22 mouse cellular contexts compared by ENCODE assay signal in the genomic region with DNA sequence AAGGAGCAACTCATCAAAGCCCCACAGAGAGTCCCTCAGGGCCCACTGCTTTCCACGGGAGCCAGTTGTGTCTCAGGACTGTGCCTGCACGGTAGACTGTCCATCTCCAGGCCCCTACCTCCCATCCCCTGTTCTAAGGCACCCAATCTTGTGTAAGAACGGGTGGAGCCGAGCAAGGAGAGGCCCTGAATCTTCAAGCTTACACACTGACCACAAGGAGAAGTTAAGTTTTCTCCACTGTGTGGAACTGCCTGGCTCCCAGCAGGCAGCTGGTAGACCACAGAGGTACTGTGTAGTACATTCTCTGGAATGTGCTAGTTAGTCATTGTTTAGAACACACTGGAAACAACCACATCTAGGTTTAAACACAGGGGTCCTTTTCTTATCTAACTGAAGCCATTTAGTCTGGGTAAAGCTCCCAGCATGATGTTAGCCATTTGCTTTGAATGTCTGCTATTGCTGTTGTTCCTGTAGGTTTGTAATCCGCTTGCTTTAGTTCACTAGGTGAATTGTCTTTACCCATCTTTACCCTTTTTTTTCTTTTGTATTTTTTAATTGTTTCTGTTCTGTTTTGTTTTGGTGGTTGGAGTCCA. TPM values are rescaled to one million over a fixed set of nuclear protein-coding genes. Genes with fewer than 3 reads are reported as not detected.
DNase-seq lines count a peak whose midpoint lies in the region; ATAC-seq lines count a peak whose summit lies in the region.
"Had no signal": no experiment of that assay in that cellular context is flagged by ENCODE, and none has a peak within 500 bp of the region (broad histone marks: within the 10 kb centered on the region; RNA-seq: fewer than 3 reads in every experiment).

No protein-coding gene starts in this region.

- no peak for DNase-seq in liver
- DNase-seq in Muller cell, postnatal 12 days (ENCODE audit: inconsistent ontology term) = peak; percentile 14
- DNase-seq in natural killer cell, adult 2 months (ENCODE audit: low spot score in 2 of 2) = no peak
- DNase-seq: adrenal gland, adult 8-10 months; cerebellum, adult 11-12 months; cerebellum, postnatal 10 days; gastrocnemius, postnatal 25 days; heart, postnatal 36 days; kidney, adult 18-20 months; left cerebral cortex, postnatal 4 days; right cerebral cortex, postnatal 4 days had no signal

- H3K4me3 ChIP-seq in liver, embryonic 15.5 days (replicated peaks) = no peak overlapping the region
- H3K4me3 ChIP-seq: embryonic facial prominence, embryonic 12.5 days; hindbrain, embryonic 13.5 days; limb, embryonic 15.5 days; lung, embryonic 15.5 days; midbrain, embryonic 12.5 days had no signal

- 0 out of 2 replicates have a peak, but pooled peaks cover 8% of the 10 kb centered on the region for H3K36me3 ChIP-seq in liver, embryonic 15.5 days (replicated peaks)
- H3K36me3 ChIP-seq: embryonic facial prominence, embryonic 12.5 days; hindbrain, embryonic 13.5 days; limb, embryonic 15.5 days; midbrain, embryonic 12.5 days had no signal

- no peaks in the 10 kb centered on the region for H3K4me1 ChIP-seq in liver, embryonic 15.5 days (replicated peaks)

- no peak overlapping the region for H3K4me2 ChIP-seq in liver, embryonic 15.5 days
- H3K4me2 ChIP-seq: embryonic facial prominence, embryonic 12.5 days; hindbrain, embryonic 13.5 days; limb, embryonic 15.5 days; lung, embryonic 15.5 days; midbrain, embryonic 12.5 days had no signal

- 58% methylated on average over 5 of the region's 5 CpGs for WGBS in liver, embryonic 15.5 days (ENCODE audit: insufficient replicate concordance)

- 0 out of 2 replicates have a peak overlapping the region, but pooled peaks have one; percentile 29 for H3K27ac ChIP-seq in liver, embryonic 15.5 days (replicated peaks)
- H3K27ac ChIP-seq: embryonic facial prominence, embryonic 12.5 days; hindbrain, embryonic 13.5 days; kidney, postnatal 0 days; limb, embryonic 15.5 days; lung, embryonic 15.5 days; macrophage; midbrain, embryonic 12.5 days had no signal

- ATAC-seq in liver, embryonic 15.5 days (ENCODE audit: insufficient read depth) = 0 out of 2 replicates have a peak, but pooled peaks have one; percentile 34
- peak; percentile 92 for ATAC-seq in granulocyte monocyte progenitor cell, adult 5-6 weeks (replicated peaks; ENCODE audit: poor library complexity, severe bottlenecking)
- 0 out of 2 replicates have a peak, but pooled peaks have one; percentile 16 for ATAC-seq in neutrophil, adult 5-6 weeks (ENCODE audit: extremely low read depth, insufficient number of reproducible peaks, low FRiP score, poor library complexity, severe bottlenecking)
- ATAC-seq in inflammation-experienced regulatory T-cells, adult 6 months = no peak

- H3K9me3 ChIP-seq in liver, embryonic 15.5 days (replicated peaks) = no peaks in the 10 kb centered on the region
- H3K9me3 ChIP-seq: embryonic facial prominence, embryonic 12.5 days; hindbrain, embryonic 13.5 days; limb, embryonic 15.5 days; lung, embryonic 15.5 days; midbrain, embryonic 12.5 days had no signal

- no peaks in the 10 kb centered on the region for H3K27me3 ChIP-seq in liver, embryonic 15.5 days
- H3K27me3 ChIP-seq: embryonic facial prominence, embryonic 12.5 days; hindbrain, embryonic 13.5 days; limb, embryonic 15.5 days; lung, embryonic 15.5 days; midbrain, embryonic 12.5 days had no signal

- no peak overlapping the region for H3K9ac ChIP-seq in liver, embryonic 15.5 days
- H3K9ac ChIP-seq: embryonic facial prominence, embryonic 12.5 days; hindbrain, embryonic 13.5 days; limb, embryonic 15.5 days; lung, embryonic 15.5 days; midbrain, embryonic 12.5 days had no signal

RNA-seq across cellular contexts. Expression of gene Ppp1r21, which starts 31.7 kb away (rescaled TPM):
- 9.6 and 9.7 TPM in 2 replicates for polyA plus RNA-seq in liver, embryonic 15.5 days (2015; fragmentation: Nextera tagmentation; extraction: Ambion mirVana)
- total RNA-seq in granulocyte monocyte progenitor cell, adult 5-6 weeks (2014; fragmentation: Nextera tagmentation) = 56.3 and 72.2 TPM in 2 replicates
- total RNA-seq in granulocyte monocyte progenitor cell, adult 5-6 weeks (2017) = 58.0 and 81.3 TPM in 2 replicates
- total RNA-seq in neutrophil, adult 5-6 weeks (2017) = 60.7 and 62.0 TPM in 2 replicates
- polyA plus RNA-seq in inflammation-experienced regulatory T-cells, adult 6 months (2017; shearing (Covaris generic)) = 10 to 100 TPM; 16.8 to 31.9 (median 28.2) TPM

RNA-seq across cellular contexts. Expression of gene Foxn2, which starts 57.7 kb away (rescaled TPM):
- polyA plus RNA-seq in liver, embryonic 15.5 days (2015; fragmentation: Nextera tagmentation; extraction: Ambion mirVana) = 10.7 and 11.5 TPM in 2 replicates
- 33.1 and 34.4 TPM in 2 replicates for total RNA-seq in granulocyte monocyte progenitor cell, adult 5-6 weeks (2014; fragmentation: Nextera tagmentation)
- 45.1 and 49.9 TPM in 2 replicates for total RNA-seq in granulocyte monocyte progenitor cell, adult 5-6 weeks (2017)
- total RNA-seq in neutrophil, adult 5-6 weeks (2017) = 58.8 and 62.8 TPM in 2 replicates
- 10 to 100 TPM; 36.0 to 43.5 (median 43.0) TPM for polyA plus RNA-seq in inflammation-experienced regulatory T-cells, adult 6 months (2017; shearing (Covaris generic))
